Mouse (Mus musculus) gastrocnemius, postnatal 4 days (tissue): ENCODE measurements around the gene Meig1. TPM values are rescaled to one million over a fixed set of nuclear protein-coding genes. Genes with fewer than 3 reads are reported as not detected.
"Not testable (repeated sequence)": the region's sequence is repeated elsewhere in the genome, so short reads cannot be mapped to it uniquely, and the experiment has no call there.

ENCODE experiments used
- DNase-seq, 2 experiments: peaks; one replicate each; pipeline ENCODE4 v3.0.0; 2021 to 2022; ENCODE audit warnings: low spot score in 2 of 2, mixed read lengths in 2 of 2
- long read RNA-seq, 2 experiments: library from polyadenylated mRNA; stranded (forward); transcript quantifications; one replicate each; pipeline ENCODE4 v2.0.0; 2021
- total RNA-seq, 2 experiments: library from RNA; stranded (reverse); gene quantifications; 2 replicates each; pipeline ENCODE4 v1.2.3; 2021

Gene Meig1
- not detected for total RNA-seq
- long read RNA-seq, experiment 1, partial matches to known transcripts = 0 of 2 reads
- long read RNA-seq, experiment 1, other reads (novel, unspliced or antisense) = 0 of 2 reads
- long read RNA-seq, experiment 2 = 0 reads

GRCm38 (mm10) chr2:3422548-3422947 lies at the start of gene Meig1:
TSS of gene Meig1 (minus strand) at chr2:3422648.
- no peak for DNase-seq

GRCm38 (mm10) chr2:3456590-3456989 lies 34.1 kb upstream of the Meig1 start:
- DNase-seq = no peak

GRCm38 (mm10) chr2:3453096-3453495 lies 30.6 kb upstream of the Meig1 start:
- no peak for DNase-seq

- no peak for DNase-seq
Measured at GRCm38 (mm10) chr2:3449431-3449830, 27.0 kb upstream of the Meig1 start.

GRCm38 (mm10) chr2:3445984-3446383 lies 23.5 kb upstream of the Meig1 start:
- no peak for DNase-seq

- no peak for DNase-seq
Measured at GRCm38 (mm10) chr2:3444206-3444605, 21.8 kb upstream of the Meig1 start.

GRCm38 (mm10) chr2:3437956-3438355 lies 15.5 kb upstream of the Meig1 start:
- no peak for DNase-seq

- DNase-seq = no peak
Measured at GRCm38 (mm10) chr2:3435369-3436061, 13.1 kb upstream of the Meig1 start.

- DNase-seq = no peak
Measured at GRCm38 (mm10) chr2:3430956-3431355, 8.5 kb upstream of the Meig1 start.

- no peak for DNase-seq
Measured at GRCm38 (mm10) chr2:3424579-3424910, 2.1 kb upstream of the Meig1 start.

GRCm38 (mm10) chr2:3423841-3424578 lies 1.6 kb upstream of the Meig1 start, which contains the start of gene Dclre1c:
TSS of gene Dclre1c (plus strand) at chr2:3424131.
- DNase-seq = peak; percentile 57 to 86

GRCm38 (mm10) chr2:3420157-3420556 lies 2.3 kb downstream of the Meig1 start:
- DNase-seq = no peak

GRCm38 (mm10) chr2:3418883-3419431 lies 3.5 kb downstream of the Meig1 start:
- peak; percentile 83 to 93 for DNase-seq

GRCm38 (mm10) chr2:3415676-3416075 lies 6.8 kb downstream of the Meig1 start:
- DNase-seq = no peak

- peak in 1 of 2 experiments; percentile 43 for DNase-seq
Measured at GRCm38 (mm10) chr2:3414241-3414640, 8.2 kb downstream of the Meig1 start.

GRCm38 (mm10) chr2:3407756-3408155 lies 14.7 kb downstream of the Meig1 start:
- DNase-seq = no peak

- DNase-seq = no peak
Measured at GRCm38 (mm10) chr2:3405981-3406380, 16.5 kb downstream of the Meig1 start.

- not testable (repeated sequence) for DNase-seq
Measured at GRCm38 (mm10) chr2:3397110-3397509, 25.3 kb downstream of the Meig1 start, which contains the start of gene Olah. TSS of gene Olah (minus strand) at chr2:3397210.

GRCm38 (mm10) chr2:3391945-3392344 lies 30.5 kb downstream of the Meig1 start:
- DNase-seq = no peak

- DNase-seq = no peak
Measured at GRCm38 (mm10) chr2:3387105-3387860, 35.2 kb downstream of the Meig1 start.

GRCm38 (mm10) chr2:3365127-3365526 lies 57.3 kb downstream of the Meig1 start:
- DNase-seq = no peak
